Mouse (Mus musculus): ENCODE measurements around the gene Gjc2. TPM values are rescaled to one million over a fixed set of nuclear protein-coding genes. Genes with fewer than 3 reads are reported as not detected.

The Gjc2 gene
- polyA plus RNA-seq, 1 experiment: 3.4 TPM

DNA sequence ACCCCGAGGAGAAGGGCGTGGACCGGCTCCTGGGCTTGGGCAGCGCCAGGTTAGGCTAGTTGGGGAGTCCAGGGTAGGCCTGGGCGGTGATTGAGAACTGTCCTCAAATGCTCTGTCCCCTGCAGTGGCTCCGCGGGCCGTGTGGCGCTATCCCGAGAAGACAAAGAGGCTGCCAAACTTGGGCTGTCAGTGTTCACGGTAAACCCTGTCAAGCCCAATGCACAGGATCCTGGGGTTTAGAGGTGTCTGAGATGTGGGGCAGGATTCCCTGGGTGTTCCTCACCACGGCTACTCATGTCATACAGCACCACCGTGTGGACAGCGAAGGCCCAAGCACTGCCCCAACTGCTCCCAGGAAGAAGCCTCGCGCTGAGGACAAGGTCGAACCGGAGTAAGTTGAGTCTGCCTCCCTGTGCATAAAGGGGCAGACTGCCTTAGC, 26.0 kb upstream of the Gjc2 start:
- DNase-seq (ENCODE audit: low read depth in 1 of 2, low spot score in 2 of 2): peak in 1 of 2 experiments; percentile 43
- Histone ChIP-seq H3K4me1 (ENCODE audit: control insufficient read depth, insufficient read depth, insufficient read length) (peaks cover 16% of the 10 kb centered on the region; the same call in 1 of the 2 replicates), H3K27ac (ENCODE audit: insufficient read depth, low read length) (peak overlapping the region; percentile 10; the same call in 1 of the 2 replicates), H3K27me3 (ENCODE audit: control insufficient read depth, insufficient read depth, low read length) (no peaks in the 10 kb centered on the region), H3K4me3 (ENCODE audit: extremely low read depth, insufficient read depth, insufficient read length) (peak overlapping the region; percentile 98), H3K36me3 (ENCODE audit: control insufficient read depth, insufficient read depth, low read length) (peaks cover 18% of the 10 kb centered on the region)
- TF ChIP-seq CTCF (IDR thresholded peaks at IDR 0.05; ENCODE audit: extremely low read depth, insufficient read depth, insufficient read length, insufficient replicate concordance) (peak; percentile 46; the same call in 1 of the 2 replicates), POLR2A (IDR thresholded peaks at IDR 0.05; ENCODE audit: low read depth, low read length) (no peak)
- 25% methylated on average over 18 of the region's 18 CpGs for WGBS

DNA sequence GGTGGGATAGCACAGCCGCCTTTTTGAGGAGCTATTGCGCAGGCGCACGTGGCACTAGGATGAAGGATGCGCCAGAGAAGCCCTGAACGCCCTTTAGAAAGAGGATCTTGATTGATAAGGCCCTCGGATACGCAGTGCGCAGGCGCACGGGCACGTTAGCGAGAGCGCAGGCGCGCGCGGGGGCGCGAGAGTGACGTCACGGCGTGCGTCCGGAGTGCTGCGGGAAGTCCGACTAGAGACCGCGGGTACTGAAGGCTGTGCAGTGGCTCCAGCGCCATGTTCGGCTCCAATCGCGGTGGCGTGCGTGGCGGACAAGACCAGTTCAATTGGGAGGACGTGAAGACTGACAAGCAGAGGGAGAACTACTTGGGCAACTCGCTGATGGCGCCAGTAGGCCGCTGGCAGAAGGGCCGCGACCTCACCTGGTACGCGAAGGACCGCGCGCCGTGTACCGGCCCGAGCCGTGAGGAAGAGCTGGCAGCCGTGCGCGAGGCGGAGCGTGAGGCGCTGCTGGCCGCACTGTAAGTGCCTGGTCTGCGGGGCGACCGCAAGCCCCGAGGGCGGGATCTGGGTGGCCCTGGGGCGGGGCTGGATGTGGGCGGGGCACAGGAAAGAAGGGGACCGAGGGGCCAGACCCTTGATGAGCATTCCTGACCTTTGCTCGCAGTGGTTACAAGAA, 25.3 kb upstream of the Gjc2 start, which contains the start of gene 2310033P09Rik:
TSS of gene 2310033P09Rik (plus strand) at position 169 of the 679 bp plus-strand sequence.
- H3K4me1 ChIP-seq (ENCODE audit: control insufficient read depth, insufficient read depth, insufficient read length): peaks cover 16% of the 10 kb centered on the region; the same call in 1 of the 2 replicates
- peaks cover 16% of the 10 kb centered on the region for H3K36me3 ChIP-seq (ENCODE audit: control insufficient read depth, insufficient read depth, low read length)
- peak within 1 kb of the TSS; percentile 98 for H3K4me3 ChIP-seq (ENCODE audit: extremely low read depth, insufficient read depth, insufficient read length)
- WGBS: under 1% methylated on average over 67 of the region's 67 CpGs
- TF ChIP-seq CTCF (IDR thresholded peaks at IDR 0.05; ENCODE audit: extremely low read depth, insufficient read depth, insufficient read length, insufficient replicate concordance) (no peak), POLR2A (IDR thresholded peaks at IDR 0.05; ENCODE audit: low read depth, low read length) (peak; percentile 91)
- H3K27ac ChIP-seq (ENCODE audit: insufficient read depth, low read length): peak within 1 kb of the TSS; percentile 89
- DNase-seq (ENCODE audit: low read depth in 1 of 2, low spot score in 2 of 2): peak; percentile 90 to 92
- no peaks in the 10 kb centered on the region for H3K27me3 ChIP-seq (ENCODE audit: control insufficient read depth, insufficient read depth, low read length)

DNA sequence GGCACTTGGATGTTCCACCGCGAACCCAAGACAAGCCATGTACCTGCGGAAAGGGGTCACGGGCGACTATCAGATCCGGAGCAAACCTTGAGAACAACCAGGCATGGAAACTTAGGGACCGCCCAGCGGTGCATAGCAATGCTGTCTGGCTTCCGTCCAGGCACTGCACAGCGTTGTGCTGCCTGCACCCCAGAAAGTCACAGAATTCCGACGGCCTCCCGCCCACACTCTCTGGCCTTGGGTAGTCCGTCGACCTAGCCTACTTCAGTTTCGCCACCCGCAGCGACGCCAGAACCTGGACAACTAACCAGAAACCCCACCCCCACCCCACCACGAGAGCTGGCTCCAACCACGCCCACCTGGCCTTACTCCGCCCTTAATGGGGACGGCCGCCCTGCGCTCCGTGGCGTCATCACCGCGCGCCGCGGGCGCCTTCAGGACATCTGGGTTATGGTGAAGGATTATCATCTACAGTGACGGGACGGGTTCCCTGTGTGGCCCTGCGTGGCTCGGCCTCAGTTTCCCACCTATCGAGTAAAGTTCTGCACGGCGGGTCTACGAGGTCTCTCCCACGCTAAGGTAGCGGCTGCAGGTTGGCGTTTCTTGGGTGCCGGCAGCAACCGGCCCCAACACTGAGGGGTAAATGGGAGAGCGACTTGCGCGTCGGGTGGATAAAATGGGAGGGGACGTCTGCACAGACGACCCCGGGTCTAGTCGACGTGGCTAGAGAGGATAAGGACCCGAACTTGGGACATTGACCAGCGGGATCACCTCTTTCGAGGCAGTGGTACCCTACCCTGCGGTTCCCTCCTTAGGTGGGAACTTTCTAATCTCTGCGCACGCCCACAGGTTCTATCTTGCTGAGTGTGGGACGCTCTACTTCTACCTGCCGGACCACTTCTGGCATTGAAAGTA, 19.3 kb upstream of the Gjc2 start, which contains the start of gene Mrpl55:
TSS of gene Mrpl55 (plus strand) at position 406 of the 915 bp plus-strand sequence.
- Histone ChIP-seq H3K4me1 (ENCODE audit: control insufficient read depth, insufficient read depth, insufficient read length) (no peaks in the 10 kb centered on the region), H3K36me3 (ENCODE audit: control insufficient read depth, insufficient read depth, low read length) (0 out of 2 replicates have a peak, but pooled peaks cover 2% of the 10 kb centered on the region), H3K4me3 (ENCODE audit: extremely low read depth, insufficient read depth, insufficient read length) (peak within 1 kb of the TSS; percentile 76), H3K27ac (ENCODE audit: insufficient read depth, low read length) (peak within 1 kb of the TSS; percentile 65), H3K27me3 (ENCODE audit: control insufficient read depth, insufficient read depth, low read length) (no peaks in the 10 kb centered on the region)
- WGBS: under 1% methylated on average over 63 of the region's 63 CpGs
- peak; percentile 84 to 93 for DNase-seq (ENCODE audit: low read depth in 1 of 2, low spot score in 2 of 2)
- TF ChIP-seq CTCF (IDR thresholded peaks at IDR 0.05; ENCODE audit: extremely low read depth, insufficient read depth, insufficient read length, insufficient replicate concordance) (no peak), POLR2A (IDR thresholded peaks at IDR 0.05; ENCODE audit: low read depth, low read length) (0 out of 2 replicates have a peak, but pooled peaks have one; percentile 12)

DNA sequence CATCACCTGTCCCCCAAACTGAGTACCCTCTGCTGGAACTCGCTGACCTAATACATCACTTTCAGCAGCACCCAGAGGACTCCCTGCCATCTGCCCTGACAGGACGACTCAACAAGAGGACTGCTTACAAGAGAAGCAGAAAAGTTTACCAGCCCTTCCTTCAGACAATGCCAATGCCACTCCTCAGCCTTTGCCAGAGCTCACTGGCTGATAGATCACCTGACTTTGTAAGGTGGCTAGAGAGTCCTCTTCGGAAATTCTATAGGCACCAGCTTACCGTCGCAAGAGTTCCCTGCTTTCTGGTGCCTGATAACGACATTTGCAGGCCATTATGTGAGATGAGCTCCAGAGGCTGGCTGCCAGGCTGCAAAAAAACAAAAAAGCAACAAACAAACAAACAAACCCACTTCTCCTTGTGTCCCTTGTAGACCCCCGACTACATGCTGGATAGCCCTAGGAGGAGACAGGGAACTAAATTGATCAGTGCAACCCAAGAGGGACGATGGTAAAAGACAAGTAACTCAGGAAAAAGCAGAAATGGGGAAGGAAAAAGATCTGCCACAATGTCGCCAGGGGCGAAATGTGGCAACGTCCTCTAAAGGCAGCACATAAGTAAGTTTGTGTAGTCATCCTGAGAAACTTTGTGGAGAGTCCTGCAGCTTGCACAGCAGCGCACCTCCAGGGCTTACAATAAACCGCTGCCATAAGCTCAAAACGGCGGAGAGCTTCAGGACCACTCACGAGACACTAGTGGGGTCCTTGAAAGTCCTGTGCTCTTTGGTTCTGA, 18.4 kb upstream of the Gjc2 start:
- TF ChIP-seq POLR2A (IDR thresholded peaks at IDR 0.05; ENCODE audit: low read depth, low read length): no peak
- no peak for TF ChIP-seq CTCF (IDR thresholded peaks at IDR 0.05; ENCODE audit: extremely low read depth, insufficient read depth, insufficient read length, insufficient replicate concordance)
- no peak for DNase-seq (ENCODE audit: low read depth in 1 of 2, low spot score in 2 of 2)
- H3K36me3 ChIP-seq (ENCODE audit: control insufficient read depth, insufficient read depth, low read length): 0 out of 2 replicates have a peak, but pooled peaks cover 2% of the 10 kb centered on the region
- no peaks in the 10 kb centered on the region for H3K27me3 ChIP-seq (ENCODE audit: control insufficient read depth, insufficient read depth, low read length)
- peak overlapping the region; percentile 76 for H3K4me3 ChIP-seq (ENCODE audit: extremely low read depth, insufficient read depth, insufficient read length)
- H3K27ac ChIP-seq (ENCODE audit: insufficient read depth, low read length): peak overlapping the region; percentile 65
- WGBS: 18% methylated on average over 16 of the region's 16 CpGs
- no peaks in the 10 kb centered on the region for H3K4me1 ChIP-seq (ENCODE audit: control insufficient read depth, insufficient read depth, insufficient read length)

DNA sequence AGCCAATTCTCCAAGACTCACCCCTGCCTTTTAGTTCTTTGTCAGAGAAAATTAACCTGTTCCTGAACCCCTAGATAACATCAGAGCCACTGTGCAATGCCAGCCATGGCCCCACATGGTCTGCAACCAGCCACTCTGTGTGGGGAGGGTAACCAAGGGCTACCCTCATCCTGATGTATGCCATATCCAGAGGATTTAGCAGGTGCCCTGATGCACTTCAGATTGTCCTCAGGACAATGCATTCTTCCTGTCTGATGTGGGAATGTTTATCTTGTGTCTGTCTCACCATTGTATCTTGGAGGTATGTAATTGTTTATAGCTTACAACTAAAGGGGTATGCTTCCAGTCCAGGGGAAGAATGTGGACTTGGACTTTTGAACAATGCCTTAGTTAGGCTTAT, 13.2 kb upstream of the Gjc2 start:
- no peaks in the 10 kb centered on the region for H3K4me1 ChIP-seq (ENCODE audit: control insufficient read depth, insufficient read depth, insufficient read length)
- no peak for TF ChIP-seq CTCF (IDR thresholded peaks at IDR 0.05; ENCODE audit: extremely low read depth, insufficient read depth, insufficient read length, insufficient replicate concordance)

DNA sequence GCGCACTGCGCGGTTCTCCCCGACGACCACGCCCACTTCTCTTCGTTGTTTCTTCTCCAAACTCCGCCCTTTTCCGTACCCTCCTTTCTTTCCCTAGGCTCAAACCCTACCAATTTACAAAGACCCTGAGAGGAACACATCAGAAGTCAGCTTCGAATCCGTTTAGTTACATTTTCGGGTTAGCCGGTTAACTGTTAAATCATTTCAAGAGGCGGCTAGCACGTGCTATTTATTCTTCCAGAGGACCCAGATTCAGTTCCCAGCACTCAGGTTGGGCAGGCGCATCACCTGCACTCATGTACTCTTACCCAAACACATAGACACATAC, 9.0 kb upstream of the Gjc2 start, which contains the start of gene Guk1:
TSS of gene Guk1 (minus strand) at position 154 of the 328 bp plus-strand sequence.
- H3K4me1 ChIP-seq (ENCODE audit: control insufficient read depth, insufficient read depth, insufficient read length): no peaks in the 10 kb centered on the region
- H3K36me3 ChIP-seq (ENCODE audit: control insufficient read depth, insufficient read depth, low read length): no peaks in the 10 kb centered on the region
- 5% methylated on average over 16 of the region's 16 CpGs for WGBS
- peak within 1 kb of the TSS; percentile 81 for H3K4me3 ChIP-seq (ENCODE audit: extremely low read depth, insufficient read depth, insufficient read length)
- DNase-seq (ENCODE audit: low read depth in 1 of 2, low spot score in 2 of 2): no peak
- TF ChIP-seq POLR2A (IDR thresholded peaks at IDR 0.05; ENCODE audit: low read depth, low read length) (no peak), CTCF (IDR thresholded peaks at IDR 0.05; ENCODE audit: extremely low read depth, insufficient read depth, insufficient read length, insufficient replicate concordance) (no peak)
- H3K27me3 ChIP-seq (ENCODE audit: control insufficient read depth, insufficient read depth, low read length): no peaks in the 10 kb centered on the region
- peak within 1 kb of the TSS; percentile 79 for H3K27ac ChIP-seq (ENCODE audit: insufficient read depth, low read length)

More for the DNA sequence above, 13.2 kb upstream of the Gjc2 start:
- Histone ChIP-seq H3K4me3 (ENCODE audit: extremely low read depth, insufficient read depth, insufficient read length) (no peak overlapping the region), H3K27ac (ENCODE audit: insufficient read depth, low read length) (no peak overlapping the region), H3K27me3 (ENCODE audit: control insufficient read depth, insufficient read depth, low read length) (no peaks in the 10 kb centered on the region), H3K36me3 (ENCODE audit: control insufficient read depth, insufficient read depth, low read length) (no peaks in the 10 kb centered on the region)
- DNase-seq (ENCODE audit: low read depth in 1 of 2, low spot score in 2 of 2): no peak
